Mouse (Mus musculus): ENCODE measurements around the gene Ctc1.

Ctc1 gene

DNA sequence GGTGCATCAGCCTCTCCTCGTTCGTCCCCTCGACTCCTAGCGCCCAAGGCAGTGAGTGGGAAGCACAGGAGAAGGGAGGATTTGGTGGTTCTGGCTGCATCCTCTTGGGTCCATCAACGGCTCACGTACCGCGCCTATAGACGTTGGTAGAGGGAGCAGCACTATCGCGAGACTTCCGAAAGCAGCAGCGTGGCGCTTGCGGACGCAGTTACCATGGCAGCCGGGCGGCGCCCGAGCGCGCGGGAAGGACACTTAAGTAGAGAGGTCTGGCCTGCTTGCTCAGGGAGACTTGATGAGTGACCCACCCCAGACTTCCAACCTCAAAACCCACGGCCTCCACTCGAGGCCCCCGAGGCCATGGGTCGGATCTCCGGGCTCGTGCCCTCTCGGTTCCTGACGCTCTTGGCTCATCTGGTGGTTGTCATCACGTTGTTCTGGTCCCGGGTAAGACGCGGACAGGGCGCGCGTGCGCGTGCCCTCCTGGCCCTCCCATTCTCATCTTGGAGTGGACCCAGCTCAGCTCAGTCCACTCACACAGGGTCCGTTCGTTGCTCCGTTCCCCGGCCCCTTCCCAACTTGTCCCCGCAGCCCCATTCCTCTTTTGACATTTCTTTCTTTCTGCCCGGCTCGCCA is 55.0 kb downstream of the Ctc1 start, which contains the start of gene Tmem107:
Gene Tmem107, plus strand, starts transcription at position 217 of the 633 bp plus-strand sequence.
- peak; percentile 91 to 97 for DNase-seq (ENCODE audit: low spot score in 2 of 2)

DNA sequence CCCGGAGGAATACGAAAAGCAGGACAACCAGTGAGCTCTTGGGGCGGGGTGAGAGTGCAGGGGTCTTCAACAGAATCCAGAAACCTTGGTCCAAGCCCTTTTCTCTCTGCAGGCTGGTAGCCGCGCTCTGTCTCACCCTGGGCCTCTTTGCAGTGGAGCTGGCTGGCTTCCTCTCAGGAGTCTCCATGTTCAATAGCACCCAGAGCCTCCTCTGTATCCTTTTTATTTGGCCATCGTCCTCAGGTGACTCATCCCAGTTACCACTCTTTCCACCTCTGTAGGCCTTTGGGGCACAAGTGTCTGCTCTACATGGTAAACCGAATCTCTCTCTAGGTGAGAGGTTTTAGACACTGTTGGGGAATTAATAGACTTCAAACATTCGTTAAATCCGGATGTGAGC is 55.6 kb downstream of the Ctc1 start:
- DNase-seq (ENCODE audit: low spot score in 2 of 2) = no peak

DNA sequence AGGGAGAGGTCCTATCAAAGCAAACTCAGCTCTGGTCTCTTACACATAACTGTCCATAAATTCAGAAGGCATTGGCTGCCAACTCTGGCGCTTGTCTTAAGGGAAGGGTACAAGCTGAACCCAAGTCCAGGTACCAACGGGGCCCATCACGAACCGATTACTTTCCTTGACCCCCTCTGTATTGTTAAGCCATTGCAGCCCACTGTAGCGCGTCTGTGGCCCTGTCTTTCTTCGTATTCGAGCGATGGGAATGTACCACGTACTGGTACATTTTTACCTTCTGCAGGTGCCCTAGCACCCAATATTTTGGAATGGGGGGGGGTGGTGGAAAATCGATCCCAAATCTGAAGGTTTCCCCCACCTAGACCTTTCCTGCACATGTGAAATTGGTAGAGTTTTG is 56.5 kb downstream of the Ctc1 start:
- no peak for DNase-seq (ENCODE audit: low spot score in 2 of 2)

DNA sequence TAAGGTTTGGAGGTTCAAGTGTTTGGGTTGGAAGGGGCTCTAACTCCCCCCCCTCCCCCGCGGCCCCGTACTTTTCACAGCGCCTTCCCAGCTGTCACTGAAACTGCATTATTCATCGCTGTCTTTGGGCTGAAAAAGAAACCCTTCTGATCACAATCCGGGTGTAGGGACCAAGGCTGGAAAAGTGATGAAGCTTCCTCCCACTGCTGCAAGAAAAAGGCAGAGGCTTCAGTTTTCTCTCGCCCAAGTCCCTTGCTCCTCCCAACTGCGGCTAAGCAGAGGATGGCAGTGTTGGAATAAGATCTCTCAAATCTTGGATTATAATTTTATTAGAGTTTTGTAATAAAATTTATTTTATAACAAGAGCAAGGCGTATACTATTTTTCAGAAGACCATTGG is 57.0 kb downstream of the Ctc1 start:
- no peak for DNase-seq (ENCODE audit: low spot score in 2 of 2)

DNA sequence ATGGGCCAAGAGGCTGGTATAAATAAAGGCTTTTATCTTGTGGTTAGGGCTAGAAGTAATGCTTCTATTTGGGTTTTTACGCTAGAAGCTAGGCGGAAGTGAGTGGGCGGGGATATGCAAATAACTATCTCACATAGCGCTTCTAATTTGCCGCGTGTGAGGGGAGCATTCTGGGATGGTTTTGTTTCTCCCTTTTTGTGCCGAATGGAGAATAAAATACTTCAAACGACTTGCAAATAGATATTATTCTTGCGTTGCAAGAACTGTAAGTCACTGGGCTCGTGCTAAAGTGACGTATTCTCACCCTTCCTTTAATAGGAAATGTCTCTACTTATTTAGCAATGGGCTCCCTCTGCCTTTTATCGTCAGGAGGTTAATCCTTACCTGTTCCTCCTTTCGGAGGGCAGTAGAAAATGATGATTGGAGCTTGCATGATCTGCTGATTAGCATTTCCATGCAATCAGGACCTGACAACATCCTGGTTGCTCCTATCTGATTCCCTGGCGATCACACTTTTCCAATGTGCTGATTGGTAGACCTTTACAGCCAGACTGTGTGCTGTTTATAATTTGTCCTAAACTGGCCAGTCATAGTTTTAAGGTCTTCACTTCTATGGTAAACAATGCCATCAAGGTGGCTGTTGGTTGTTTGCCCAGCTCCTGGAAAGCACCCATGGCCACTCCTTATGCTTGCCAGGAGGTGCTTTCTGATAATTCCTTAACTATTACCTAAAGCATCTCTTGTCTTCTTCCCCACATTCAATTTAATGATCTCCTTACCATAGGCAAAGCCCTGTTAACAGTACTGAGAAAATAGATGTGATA is 57.6 kb downstream of the Ctc1 start:
- DNase-seq (ENCODE audit: low spot score in 2 of 2) = peak; percentile 79 to 92

DNA sequence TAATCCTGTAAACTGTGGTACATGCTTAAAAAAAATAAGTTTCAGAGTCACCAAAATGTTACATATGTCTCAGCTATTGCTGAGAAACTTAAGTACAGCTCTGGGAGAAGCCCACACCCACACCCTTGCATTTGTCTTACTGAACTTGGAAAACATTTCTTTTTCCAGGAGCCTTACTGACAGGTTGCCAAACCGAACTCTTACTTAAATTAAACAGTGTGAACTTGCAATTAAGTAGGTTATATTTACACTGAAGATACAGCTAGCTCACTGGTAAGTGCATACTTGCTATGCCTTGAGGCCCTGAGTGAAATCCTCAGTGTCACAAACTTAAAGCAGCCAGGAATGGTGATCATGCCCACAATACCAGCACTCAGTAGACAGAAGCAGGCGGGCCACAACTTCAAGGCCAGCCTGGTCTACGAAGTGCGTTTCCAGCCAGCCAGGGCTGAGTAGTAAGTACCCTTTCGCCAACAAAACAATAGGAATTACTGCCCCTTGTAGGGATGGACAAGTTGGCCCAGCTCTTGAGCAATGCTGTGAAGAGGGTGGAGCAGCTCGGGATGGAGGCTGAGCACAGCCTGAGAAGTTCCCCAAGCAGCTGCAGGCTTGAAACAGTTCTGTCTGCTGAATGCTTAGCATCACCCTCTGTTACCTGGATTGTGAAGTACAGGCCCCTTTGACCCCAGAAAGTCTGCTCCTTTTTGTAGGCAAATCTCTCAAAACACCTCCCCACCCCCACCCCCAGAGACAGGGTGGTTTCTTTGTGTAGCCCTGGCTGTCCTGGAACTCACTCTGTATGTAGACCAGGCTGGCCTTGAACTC is 58.5 kb downstream of the Ctc1 start:
- DNase-seq (ENCODE audit: low spot score in 2 of 2) = peak in 1 of 2 experiments; percentile 42

DNA sequence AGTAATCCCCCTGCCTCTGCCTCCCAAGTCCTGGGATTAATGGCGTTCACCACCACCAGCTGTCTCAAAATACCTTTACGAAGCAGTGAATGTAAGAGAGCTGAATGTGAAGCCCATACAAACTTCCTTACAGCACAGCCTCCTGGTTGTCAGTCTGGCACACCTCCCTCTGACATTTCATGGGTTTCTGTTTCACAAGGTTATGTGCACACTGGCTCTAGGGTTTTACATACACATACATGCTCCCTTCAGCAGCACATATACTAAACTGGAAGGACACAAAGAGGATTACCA is 59.0 kb downstream of the Ctc1 start:
- no peak for DNase-seq (ENCODE audit: low spot score in 2 of 2)

DNA sequence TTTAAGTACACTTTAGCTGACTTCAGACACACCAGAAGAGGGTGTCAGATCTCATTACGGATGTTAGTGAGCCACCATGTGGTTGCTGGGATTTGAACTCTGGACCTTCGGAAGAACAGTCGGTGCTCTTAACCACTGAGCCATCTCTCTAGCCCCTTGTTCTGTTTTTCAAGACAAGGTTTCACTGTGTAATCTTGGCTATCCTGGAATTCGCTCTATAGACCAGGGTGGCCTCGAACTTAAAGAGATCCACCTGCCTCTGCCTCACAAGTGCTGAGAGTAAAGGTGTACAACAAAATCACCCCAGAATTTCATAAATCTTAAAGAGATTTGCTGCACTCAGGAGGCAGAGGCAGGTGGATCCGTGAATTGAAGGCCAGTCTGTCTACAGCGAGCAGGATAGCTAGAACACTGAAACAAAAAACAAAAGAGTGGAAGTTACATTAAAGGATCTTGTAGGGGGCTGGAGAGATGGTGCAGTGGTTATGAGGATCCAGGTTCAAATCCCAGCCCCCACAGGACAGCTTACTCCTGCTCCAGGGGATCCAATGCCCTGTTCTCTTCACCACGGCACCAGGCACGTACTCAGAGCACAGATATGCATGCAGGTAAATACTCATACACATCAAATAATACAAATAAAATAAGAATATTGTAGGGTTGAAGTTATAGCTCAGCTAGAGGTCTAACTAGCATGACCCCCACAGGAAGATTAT is 60.2 kb downstream of the Ctc1 start:
- no peak for DNase-seq (ENCODE audit: low spot score in 2 of 2)

DNA sequence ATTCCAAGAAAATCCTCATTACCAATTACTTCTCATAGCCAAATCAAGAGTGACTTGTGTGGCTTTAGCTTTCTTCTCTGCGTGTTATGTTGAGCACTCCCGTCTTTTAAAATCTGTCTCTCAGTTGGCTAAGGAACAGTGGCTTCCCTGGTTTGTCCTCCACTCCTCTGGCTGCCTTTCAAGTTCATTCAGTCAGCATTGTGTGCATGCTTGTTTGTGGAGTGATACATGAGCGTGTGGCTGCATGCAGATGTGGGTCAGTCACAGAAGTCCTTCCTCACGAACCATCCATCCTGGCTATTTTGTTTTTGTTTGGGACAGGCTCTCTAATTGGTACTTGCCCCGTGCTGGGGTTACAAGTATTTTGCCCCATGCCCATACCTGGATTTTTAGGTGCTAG is 60.9 kb downstream of the Ctc1 start:
- no peak for DNase-seq (ENCODE audit: low spot score in 2 of 2)

DNA sequence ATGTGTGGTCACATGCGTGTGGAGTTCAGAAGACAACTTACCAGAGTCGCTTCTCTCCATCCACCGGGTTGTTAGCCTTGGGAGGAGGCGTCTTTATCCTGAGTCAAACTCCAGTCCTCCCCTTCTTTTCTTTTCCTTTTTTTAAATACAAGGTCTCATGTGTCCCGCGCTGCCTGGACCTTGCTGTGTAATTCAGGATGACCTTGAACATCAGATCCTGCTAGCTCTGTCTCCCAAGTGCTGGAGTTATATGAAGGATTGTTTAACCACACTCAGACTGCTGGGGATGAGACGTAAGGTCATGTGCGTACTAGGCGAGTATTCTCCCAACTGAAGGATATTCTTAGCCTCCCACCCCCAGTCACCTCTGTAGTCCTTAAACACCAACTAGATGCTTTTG is 61.6 kb downstream of the Ctc1 start:
- no peak for DNase-seq (ENCODE audit: low spot score in 2 of 2)

DNA sequence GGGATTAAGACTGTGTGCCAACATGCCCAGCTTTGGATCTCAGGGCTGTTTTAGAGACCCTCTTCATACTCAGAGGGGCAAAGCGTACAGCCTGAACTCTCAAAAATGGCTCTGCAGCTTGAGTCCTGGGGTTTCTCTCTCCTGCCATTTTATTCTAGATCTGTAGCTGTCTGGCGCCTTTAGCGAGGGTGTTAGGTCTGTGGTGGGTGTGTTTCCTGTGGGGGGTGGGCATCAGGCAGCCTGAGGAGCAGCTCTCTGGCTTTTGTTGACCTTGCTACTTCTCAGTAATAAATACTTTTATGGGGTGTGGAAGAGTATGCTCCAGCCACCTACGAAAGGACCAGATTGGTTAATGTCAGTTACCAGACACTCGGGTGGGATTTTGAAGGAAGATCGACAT is 62.3 kb downstream of the Ctc1 start:
- DNase-seq (ENCODE audit: low spot score in 2 of 2) = no peak

DNA sequence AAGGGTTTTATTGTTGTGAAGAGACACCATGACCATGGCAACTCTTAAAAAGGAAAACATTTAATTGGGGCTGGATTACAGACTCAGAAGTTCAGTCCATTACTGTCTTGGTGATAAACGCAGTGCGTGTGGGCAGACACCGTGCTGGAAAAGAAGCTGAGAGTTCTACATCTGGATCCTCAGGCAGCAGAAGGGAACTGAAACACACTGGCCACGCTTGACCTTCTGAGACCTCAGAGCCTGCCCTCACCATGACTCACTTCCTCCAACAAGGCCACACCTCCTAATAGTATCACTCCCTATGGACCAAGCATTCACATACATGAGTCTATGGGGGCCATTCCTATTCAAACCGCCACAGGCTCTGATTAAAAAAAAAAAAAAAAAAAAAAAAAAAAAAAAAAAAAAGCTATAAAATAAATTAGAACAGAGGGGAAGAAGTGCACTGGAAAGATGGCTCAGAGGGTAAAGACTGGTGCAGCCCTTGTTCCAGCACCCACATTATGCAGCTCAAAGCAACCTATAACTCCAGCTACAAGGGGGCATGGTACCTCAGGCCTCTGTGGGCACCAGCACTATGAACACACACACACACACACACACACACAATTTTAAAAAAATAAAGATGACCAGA is 63.2 kb downstream of the Ctc1 start:
- no peak for DNase-seq (ENCODE audit: low spot score in 2 of 2)

DNA sequence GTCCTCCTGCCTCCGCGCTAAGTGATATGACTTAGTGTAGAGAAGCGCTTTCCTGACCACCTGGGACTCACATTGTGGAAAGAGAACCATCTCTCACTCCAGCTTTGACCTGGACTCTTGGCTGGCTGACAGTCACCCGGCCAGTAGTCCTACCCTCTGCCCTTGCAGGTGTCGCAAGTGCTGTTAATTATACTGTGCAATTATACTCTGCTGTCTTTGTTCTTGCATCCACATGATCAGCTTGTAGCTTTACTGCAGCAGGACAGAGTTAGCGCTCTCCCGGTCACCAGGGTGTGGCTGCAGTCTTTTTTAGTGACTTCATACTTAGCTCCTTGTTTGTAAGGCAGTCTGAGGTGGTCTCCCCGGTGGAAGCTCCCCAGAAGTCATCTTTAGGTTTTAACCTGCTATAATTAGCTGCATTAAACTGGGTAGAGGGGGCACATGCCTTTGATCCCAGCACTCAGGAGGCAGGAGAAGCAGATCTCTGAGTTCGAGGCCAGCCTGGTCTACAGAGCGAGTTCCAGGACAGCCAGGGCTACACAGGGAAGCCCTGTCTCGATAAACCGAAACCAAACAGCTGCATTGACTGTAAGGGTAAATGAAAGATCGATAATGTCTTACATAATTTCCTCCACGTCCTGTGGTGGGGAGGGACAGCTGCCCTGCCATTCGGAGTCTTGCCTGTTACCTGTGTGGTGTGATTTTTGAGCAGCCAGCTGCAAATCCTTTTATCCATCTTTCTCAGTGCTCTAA is 64.6 kb downstream of the Ctc1 start:
- no peak for DNase-seq (ENCODE audit: low spot score in 2 of 2)

DNA sequence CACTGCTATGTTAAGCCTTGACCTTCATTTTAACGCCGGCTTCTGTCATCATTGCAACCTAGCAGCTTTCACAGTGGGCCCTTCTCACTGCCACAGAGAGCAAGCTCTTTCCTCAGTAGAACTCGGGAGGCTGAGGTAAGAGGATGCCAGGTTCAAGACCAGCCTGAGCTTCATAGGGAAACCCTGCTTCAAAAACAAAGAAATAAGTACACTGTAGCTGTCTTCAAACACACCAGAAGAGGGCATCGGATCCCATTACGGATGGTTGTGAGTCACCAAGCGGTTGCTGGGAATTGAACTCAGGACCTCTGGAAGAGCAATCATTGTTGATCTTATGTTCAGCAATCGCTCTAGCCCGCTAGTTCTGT is 65.1 kb downstream of the Ctc1 start:
- DNase-seq (ENCODE audit: low spot score in 2 of 2) = no peak

DNA sequence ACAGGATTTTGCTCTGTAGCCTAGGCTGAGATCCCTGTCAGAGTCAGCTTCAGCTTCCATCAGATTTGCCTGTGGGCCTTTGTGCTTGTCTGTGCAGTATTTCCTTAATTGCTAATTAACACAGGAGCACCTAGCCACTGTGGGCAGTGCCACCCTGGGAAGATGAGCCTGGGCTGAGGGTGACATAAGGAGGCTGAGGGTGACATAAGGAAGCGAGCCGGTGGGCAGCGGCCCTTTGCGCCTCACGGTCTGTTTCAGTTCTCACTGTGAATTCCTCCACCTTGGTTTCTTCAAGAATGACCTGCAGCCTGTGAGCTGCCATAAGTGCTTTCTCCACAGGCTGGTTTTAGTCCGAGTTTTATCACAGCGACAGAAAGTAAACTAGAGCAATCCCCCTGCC is 65.9 kb downstream of the Ctc1 start:
- DNase-seq (ENCODE audit: low spot score in 2 of 2) = no peak

DNA sequence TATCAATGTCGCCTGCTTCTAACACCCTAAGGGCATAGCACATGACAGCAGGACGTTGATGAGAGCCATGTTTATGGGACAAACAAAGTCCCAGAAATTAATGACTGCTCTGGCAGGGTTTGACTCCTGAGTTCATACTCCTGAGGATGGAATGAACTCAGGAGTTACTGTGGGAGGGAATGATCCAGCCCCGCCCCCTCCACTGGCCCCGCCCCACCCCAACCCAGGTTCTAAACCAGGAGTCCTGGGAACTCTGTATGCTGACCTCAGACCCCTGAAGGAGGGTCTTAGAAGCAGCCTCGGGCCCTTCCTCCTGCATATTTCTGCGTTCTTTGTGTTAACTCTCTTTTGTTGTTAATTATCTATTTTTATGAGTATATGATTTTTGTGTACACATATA is 69.9 kb downstream of the Ctc1 start:
- no peak for DNase-seq (ENCODE audit: low spot score in 2 of 2)

All from frontal cortex, postnatal 36 days (tissue).